Mouse (Mus musculus) liver, embryonic 14.5 days (tissue): ENCODE measurements around the gene Atxn7l1. TPM values are rescaled to one million over a fixed set of nuclear protein-coding genes. Genes with fewer than 3 reads are reported as not detected.

Experiments
- ATAC-seq: fragments of 200-750 bp; cut with Nextera tagmentation; 2 replicates; pipeline ENCODE4 v1.8.0; 2017; ENCODE audit warnings: moderate number of reproducible peaks, mild to moderate bottlenecking, moderate library complexity; ENCODE audit not compliant: insufficient read depth
- DNase-seq, 3 experiments: peaks; one replicate each; pipeline ENCODE4 v3.0.0-alpha.2; 2012 to 2013; ENCODE audit warnings: low read depth in 3 of 3, low spot score in 3 of 3
- H3K27ac ChIP-seq: fragments of 300-500 bp; sonication (generic); 2 replicates; pipeline ENCODE4 v1.5.1; 2014; ENCODE audit warnings: moderate library complexity, mild to moderate bottlenecking, control low read depth, inconsistent platforms
- H3K27me3 ChIP-seq: fragments of 300-500 bp; sonication (generic); 2 replicates; pipeline ENCODE4 v1.6.1; 2014; ENCODE audit warnings: mild to moderate bottlenecking, low read length, moderate library complexity; ENCODE audit not compliant: control insufficient read depth, insufficient read depth
- H3K36me3 ChIP-seq: fragments of 300-500 bp; sonication (generic); replicated peaks from 2 replicates; pipeline ENCODE4 v1.6.1; 2014; ENCODE audit warnings: low read depth; ENCODE audit not compliant: control insufficient read depth, insufficient read depth
- H3K4me1 ChIP-seq, 2 experiments: fragments of 200-500 bp in 1 of 2; fragments of 300-500 bp in 1 of 2; sonication (generic) in 1 of 2; replicated peaks; 2 replicates each; pipeline ENCODE4 v1.6.1; 2012 to 2014; ENCODE audit warnings: antibody characterized with exemption in 1 of 2, inconsistent platforms in 1 of 2, low read length in 1 of 2; ENCODE audit not compliant: control insufficient read depth in 2 of 2, insufficient read depth in 2 of 2
- H3K4me2 ChIP-seq: fragments of 300-500 bp; sonication (generic); 2 replicates; pipeline ENCODE4 v1.6.1; 2014; ENCODE audit warnings: low read depth, mild to moderate bottlenecking, control low read depth, moderate library complexity
- H3K4me3 ChIP-seq, 2 experiments: fragments of 200-500 bp in 1 of 2; fragments of 300-500 bp in 1 of 2; sonication (generic) in 1 of 2; 2 replicates each; pipeline ENCODE4 v1.5.1; 2012 to 2014; ENCODE audit warnings: low read depth in 2 of 2, low read length in 2 of 2, mild to moderate bottlenecking in 2 of 2, control low read depth in 1 of 2, inconsistent platforms in 1 of 2, moderate library complexity in 1 of 2; ENCODE audit not compliant: insufficient read depth in 1 of 2
- H3K9ac ChIP-seq: fragments of 300-500 bp; sonication (generic); replicated peaks from 2 replicates; pipeline ENCODE4 v1.6.1; 2014; ENCODE audit warnings: mild to moderate bottlenecking, control low read depth, moderate library complexity
- H3K9me3 ChIP-seq: fragments of 300-500 bp; sonication (generic); 2 replicates; pipeline ENCODE4 v1.6.1; 2016; ENCODE audit warnings: low read length, mixed read lengths; ENCODE audit not compliant: control insufficient read depth
- CTCF ChIP-seq: IDR thresholded peaks from 2 replicates; pipeline ENCODE4 v1.5.1; 2016; ENCODE audit warnings: antibody characterized with exemption, low read depth, control low read depth
- EP300 ChIP-seq: IDR thresholded peaks from 2 replicates; pipeline ENCODE4 v1.6.1; 2016; ENCODE audit warnings: antibody characterized with exemption, low read depth
- WGBS: fragments of 180-500 bp; shearing (Covaris S2); extraction: QIAGEN DNeasy Blood & Tissue Kit; methylation state at CpG from one replicate; pipeline ENCODE4 v1.1.7; 2014; ENCODE audit not compliant: insufficient replicate concordance; 5-methylcytosine and 5-hydroxymethylcytosine counted together
- polyA plus RNA-seq, 2 experiments: library from polyadenylated mRNA; depleted of rRNA in 1 of 2; stranded (reverse) in 1 of 2; unstranded in 1 of 2; fragments of >200 nt; fragmentation: Nextera tagmentation in 1 of 2; extraction: Ambion mirVana in 1 of 2; gene quantifications; 2 replicates each; pipeline versions ENCODE4 v1.2.1 to v1.2.3; 2012 to 2014

Gene Atxn7l1
- polyA plus RNA-seq, 2 experiments: 13.3 to 13.9 TPM

GRCm38 (mm10) chr12:33183138-33183627, 35.7 kb downstream of the Atxn7l1 start:
- Histone ChIP-seq H3K27ac (no peak overlapping the region), H3K4me2 (no peak overlapping the region), H3K36me3 (no peaks in the 10 kb centered on the region), H3K4me3 (no peak overlapping the region), H3K27me3 (no peaks in the 10 kb centered on the region), H3K9ac (no peak overlapping the region), H3K4me1 (peaks cover 0 to 7% of the 10 kb centered on the region in 2 experiments; a peak in 2 of 4 replicates), H3K9me3 (no peaks in the 10 kb centered on the region)
- no peak for TF ChIP-seq CTCF
- DNase-seq (no peak), ATAC-seq (no peak)
- WGBS: 64% methylated on average over 4 of the region's 4 CpGs

- Histone ChIP-seq H3K9me3 (no peaks in the 10 kb centered on the region), H3K27me3 (no peaks in the 10 kb centered on the region), H3K4me3 (no peak overlapping the region), H3K27ac (no peak overlapping the region), H3K9ac (no peak overlapping the region), H3K4me2 (no peak overlapping the region), H3K36me3 (no peaks in the 10 kb centered on the region), H3K4me1 (peaks cover 0 to 7% of the 10 kb centered on the region in 2 experiments; a peak in 2 of 4 replicates)
- DNase-seq (no peak), ATAC-seq (0 out of 2 replicates have a peak, but pooled peaks have one; percentile 35)
- 80% methylated on average over 3 of the region's 3 CpGs for WGBS
- TF ChIP-seq CTCF (no peak), EP300 (no peak)
Measured at GRCm38 (mm10) chr12:33184137-33184536, 36.6 kb downstream of the Atxn7l1 start.

- no peak overlapping the region for H3K4me3 ChIP-seq
- H3K9me3 ChIP-seq: no peaks in the 10 kb centered on the region
- H3K4me1 ChIP-seq: peaks cover 0 to 7% of the 10 kb centered on the region in 2 experiments; a peak in 2 of 4 replicates
- H3K9ac ChIP-seq: no peak overlapping the region
- no peak overlapping the region for H3K4me2 ChIP-seq
- DNase-seq: no peak
- no peaks in the 10 kb centered on the region for H3K27me3 ChIP-seq
- no peaks in the 10 kb centered on the region for H3K36me3 ChIP-seq
- no peak for ATAC-seq
- TF ChIP-seq CTCF (no peak), EP300 (no peak)
- WGBS: 77% methylated on average over 6 of the region's 6 CpGs
- no peak overlapping the region for H3K27ac ChIP-seq
Measured at GRCm38 (mm10) chr12:33185046-33185445, 37.6 kb downstream of the Atxn7l1 start.

DNA sequence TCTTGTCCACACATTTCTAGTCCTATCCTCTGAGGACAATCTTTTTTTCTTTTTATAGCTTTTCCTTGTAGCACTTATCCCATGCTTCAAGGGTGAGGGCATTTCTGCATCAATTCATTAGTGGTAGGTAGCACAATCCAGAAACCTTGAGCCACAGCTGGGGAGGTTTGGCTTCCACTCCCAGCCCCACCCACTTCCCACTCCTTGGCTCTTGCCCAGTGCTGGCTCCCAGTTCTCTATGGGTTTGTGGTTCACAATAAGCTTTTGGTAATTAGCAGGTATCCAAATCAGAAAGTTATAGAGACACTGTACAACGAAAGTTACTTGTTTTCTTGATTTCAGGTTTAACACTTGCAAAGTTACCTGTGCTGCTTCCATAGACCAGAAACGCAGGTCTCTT, 38.8 kb downstream of the Atxn7l1 start:
- DNase-seq: no peak
- Histone ChIP-seq H3K9ac (no peak overlapping the region), H3K9me3 (no peaks in the 10 kb centered on the region), H3K27me3 (no peaks in the 10 kb centered on the region), H3K27ac (no peak overlapping the region), H3K4me3 (no peak overlapping the region), H3K36me3 (no peaks in the 10 kb centered on the region), H3K4me1 (peaks cover 0 to 7% of the 10 kb centered on the region in 2 experiments; a peak in 2 of 4 replicates), H3K4me2 (no peak overlapping the region)
- WGBS: 83% methylated on average over 2 of the region's 2 CpGs
- ATAC-seq: no peak
- no peak for TF ChIP-seq EP300
- no peak for TF ChIP-seq CTCF

GRCm38 (mm10) chr12:33190133-33190532, 42.6 kb downstream of the Atxn7l1 start:
- H3K4me2 ChIP-seq: no peak overlapping the region
- no peak overlapping the region for H3K9ac ChIP-seq

More at GRCm38 (mm10) chr12:33190133-33190532, 42.6 kb downstream of the Atxn7l1 start:
- Histone ChIP-seq H3K27me3 (no peaks in the 10 kb centered on the region), H3K9me3 (no peaks in the 10 kb centered on the region), H3K4me3 (no peak overlapping the region), H3K4me1 (peaks cover 3 to 10% of the 10 kb centered on the region in 2 experiments; a peak in 3 of 4 replicates), H3K27ac (no peak overlapping the region), H3K36me3 (no peaks in the 10 kb centered on the region)
- no peak for TF ChIP-seq CTCF
- TF ChIP-seq EP300: no peak
- DNase-seq (no peak), ATAC-seq (no peak)
- WGBS: 80% methylated on average over 7 of the region's 7 CpGs
